Mouse (Mus musculus) layer of hippocampus, postnatal 10 days (tissue): ENCODE results near the gene Cbx4. TPM values are rescaled to one million over a fixed set of nuclear protein-coding genes. Genes with fewer than 3 reads are reported as not detected.

Source experiments
- total RNA-seq, 2 experiments: library from RNA; stranded (reverse); gene quantifications; 2 replicates each; pipeline ENCODE4 v1.2.3; 2021

The Cbx4 gene
- total RNA-seq, 2 experiments from 2014 or later = 49.2 to 51.2 TPM

Other genes with a start within 250 kb of the Cbx4 start
- 100 to 1,000 TPM; 205 to 226 TPM for gene Rbfox3, start 174.6 kb downstream of the Cbx4 start, total RNA-seq
- not detected for gene Enpp7, start 98.0 kb downstream of the Cbx4 start, total RNA-seq
- 1 to 10 TPM; 4.7 to 5.0 TPM for gene Cbx2, start 63.3 kb downstream of the Cbx4 start, total RNA-seq
- gene Cbx8, start 45.3 kb downstream of the Cbx4 start, total RNA-seq = 10 to 100 TPM; 12.4 to 13.1 TPM
- gene Tbc1d16, start 142.3 kb upstream of the Cbx4 start, total RNA-seq = 100 to 1,000 TPM; 111 to 115 TPM
- 1 to 10 TPM; 4.8 to 5.2 TPM for gene Ccdc40, start 142.4 kb upstream of the Cbx4 start, total RNA-seq
- gene Gaa, start 181.7 kb upstream of the Cbx4 start, total RNA-seq = 100 to 1,000 TPM; 131 to 136 TPM
- gene Eif4a3, start 213.9 kb upstream of the Cbx4 start, total RNA-seq = 10 to 100 TPM; 88.9 to 93.0 TPM
- gene Card14, start 221.5 kb upstream of the Cbx4 start, total RNA-seq = under 1 TPM; 0.25 to 0.38 TPM